Mouse (Mus musculus): ENCODE results near the gene Atf3. TPM values are rescaled to one million over a fixed set of nuclear protein-coding genes. Genes with fewer than 3 reads are reported as not detected.
A peak's percentile ranks its signal among the peaks of the same experiment; 100 is the strongest.

Atf3 gene
- polyA plus RNA-seq, 1 experiment from 2014 or later: 6.5 TPM

- DNase-seq (ENCODE audit: low spot score) (no peak), ATAC-seq (ENCODE audit: low FRiP score, low TSS enrichment) (no peak)
- Histone ChIP-seq H3K4me1 (replicated peaks; ENCODE audit: control insufficient read depth, insufficient read depth) (0 out of 2 replicates have a peak, but pooled peaks cover 3% of the 10 kb centered on the region), H3K36me3 (ENCODE audit: control insufficient read depth, insufficient read depth, low read length) (no peaks in the 10 kb centered on the region), H3K9ac (ENCODE audit: low read length) (no peak overlapping the region), H3K9me3 (ENCODE audit: control insufficient read depth, low read length) (no peaks in the 10 kb centered on the region), H3K4me3 (ENCODE audit: low read depth, low read length) (no peak overlapping the region), H3K4me2 (replicated peaks; ENCODE audit: low read depth) (no peak overlapping the region), H3K27me3 (ENCODE audit: control insufficient read depth, insufficient read depth, low read length) (no peaks in the 10 kb centered on the region), H3K27ac (replicated peaks) (no peak overlapping the region)
- TF ChIP-seq EP300 (optimal IDR thresholded peaks at IDR 0.05): no peak
- TF ChIP-seq CTCF (IDR thresholded peaks at IDR 0.05; ENCODE audit: low read depth): no peak
- 66% methylated on average over 8 of the region's 8 CpGs for WGBS
Observed at GRCm38 (mm10) chr1:191220588-191220987, 2.7 kb upstream of the Atf3 start.

- TF ChIP-seq EP300 (optimal IDR thresholded peaks at IDR 0.05) (no peak), CTCF (IDR thresholded peaks at IDR 0.05; ENCODE audit: low read depth) (no peak)
- no peak for DNase-seq (ENCODE audit: low spot score)
- no peaks in the 10 kb centered on the region for H3K9me3 ChIP-seq (ENCODE audit: control insufficient read depth, low read length)
- no peaks in the 10 kb centered on the region for H3K27me3 ChIP-seq (ENCODE audit: control insufficient read depth, insufficient read depth, low read length)
- ATAC-seq (ENCODE audit: low FRiP score, low TSS enrichment): no peak
- no peak overlapping the region for H3K27ac ChIP-seq (replicated peaks)
- no peak overlapping the region for H3K4me2 ChIP-seq (replicated peaks; ENCODE audit: low read depth)
- H3K9ac ChIP-seq (ENCODE audit: low read length): no peak overlapping the region
- no peak overlapping the region for H3K4me3 ChIP-seq (ENCODE audit: low read depth, low read length)
- H3K36me3 ChIP-seq (ENCODE audit: control insufficient read depth, insufficient read depth, low read length): no peaks in the 10 kb centered on the region
- 85% methylated on average over 1 of the region's 1 CpGs for WGBS
- H3K4me1 ChIP-seq (replicated peaks; ENCODE audit: control insufficient read depth, insufficient read depth): no peaks in the 10 kb centered on the region
Observed at GRCm38 (mm10) chr1:191219748-191220147, 1.9 kb upstream of the Atf3 start.

GRCm38 (mm10) chr1:191218583-191218982 lies 744 bp upstream of the Atf3 start:
- H3K9ac ChIP-seq (ENCODE audit: low read length): no peak overlapping the region
- no peaks in the 10 kb centered on the region for H3K4me1 ChIP-seq (replicated peaks; ENCODE audit: control insufficient read depth, insufficient read depth)
- H3K27me3 ChIP-seq (ENCODE audit: control insufficient read depth, insufficient read depth, low read length): no peaks in the 10 kb centered on the region
- H3K4me3 ChIP-seq (ENCODE audit: low read depth, low read length): no peak overlapping the region
- no peak overlapping the region for H3K4me2 ChIP-seq (replicated peaks; ENCODE audit: low read depth)
- no peak overlapping the region for H3K27ac ChIP-seq (replicated peaks)
- 59% methylated on average over 5 of the region's 5 CpGs for WGBS
- no peak for TF ChIP-seq EP300 (optimal IDR thresholded peaks at IDR 0.05)
- TF ChIP-seq CTCF (IDR thresholded peaks at IDR 0.05; ENCODE audit: low read depth): no peak
- DNase-seq (ENCODE audit: low spot score): no peak
- H3K9me3 ChIP-seq (ENCODE audit: control insufficient read depth, low read length): no peaks in the 10 kb centered on the region
- no peak for ATAC-seq (ENCODE audit: low FRiP score, low TSS enrichment)
- no peaks in the 10 kb centered on the region for H3K36me3 ChIP-seq (ENCODE audit: control insufficient read depth, insufficient read depth, low read length)

- Histone ChIP-seq H3K27me3 (ENCODE audit: control insufficient read depth, insufficient read depth, low read length) (no peaks in the 10 kb centered on the region), H3K4me2 (replicated peaks; ENCODE audit: low read depth) (peak overlapping the region; percentile 1), H3K36me3 (ENCODE audit: control insufficient read depth, insufficient read depth, low read length) (no peaks in the 10 kb centered on the region), H3K4me3 (ENCODE audit: low read depth, low read length) (no peak overlapping the region), H3K9ac (ENCODE audit: low read length) (no peak overlapping the region), H3K9me3 (ENCODE audit: control insufficient read depth, low read length) (no peaks in the 10 kb centered on the region), H3K27ac (replicated peaks) (no peak overlapping the region), H3K4me1 (replicated peaks; ENCODE audit: control insufficient read depth, insufficient read depth) (no peaks in the 10 kb centered on the region)
- WGBS: 19% methylated on average over 19 of the region's 19 CpGs
- DNase-seq (ENCODE audit: low spot score) (peak; percentile 50), ATAC-seq (ENCODE audit: low FRiP score, low TSS enrichment) (peak; percentile 80)
- TF ChIP-seq CTCF (IDR thresholded peaks at IDR 0.05; ENCODE audit: low read depth) (no peak), EP300 (optimal IDR thresholded peaks at IDR 0.05) (no peak)
Observed at GRCm38 (mm10) chr1:191215776-191216661, 1.8 kb downstream of the Atf3 start.

DNA sequence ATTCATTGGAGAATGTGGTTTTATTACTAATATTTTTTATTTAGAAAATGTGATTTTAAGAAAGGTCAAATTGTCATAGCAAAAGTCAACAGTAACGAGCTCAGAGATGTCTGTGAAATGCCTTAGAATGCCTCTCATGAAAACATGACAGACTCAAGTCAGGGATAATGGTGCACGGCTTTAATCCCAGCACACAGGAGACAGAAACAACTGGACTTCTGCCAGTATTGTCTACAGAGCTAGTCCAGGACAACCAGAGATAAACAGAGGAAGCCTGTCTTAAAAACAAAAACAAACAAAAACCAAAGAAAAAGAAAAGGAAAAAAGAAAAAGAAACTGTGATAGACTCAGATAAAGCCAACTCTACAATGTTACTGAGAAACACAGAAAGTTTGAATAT lies 6.7 kb downstream of the Atf3 start:
- WGBS: 43% methylated on average over 2 of the region's 2 CpGs
- Histone ChIP-seq H3K27me3 (ENCODE audit: control insufficient read depth, insufficient read depth, low read length) (no peaks in the 10 kb centered on the region), H3K27ac (replicated peaks) (no peak overlapping the region)

DNA sequence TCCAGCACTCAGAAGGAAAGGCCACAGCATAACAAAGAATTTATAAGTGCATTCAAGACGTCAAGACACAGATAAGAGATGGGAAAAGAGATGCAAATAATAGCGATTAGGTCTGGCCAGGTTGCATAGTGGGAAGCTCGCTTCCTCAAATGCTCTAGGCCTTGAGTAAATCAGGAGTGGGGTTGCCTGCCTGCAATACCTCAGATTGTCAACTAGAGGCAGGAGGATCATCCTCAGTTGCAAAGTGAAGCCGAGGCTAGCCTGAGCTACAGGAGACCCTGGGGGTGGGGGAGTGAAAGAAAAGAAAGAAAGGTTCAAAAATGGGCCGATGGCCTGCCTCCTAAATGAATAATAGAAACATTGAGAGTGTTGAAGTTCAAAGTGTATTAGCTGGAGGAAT lies 12.0 kb downstream of the Atf3 start:
- no peaks in the 10 kb centered on the region for H3K4me1 ChIP-seq (replicated peaks; ENCODE audit: control insufficient read depth, insufficient read depth)
- H3K27me3 ChIP-seq (ENCODE audit: control insufficient read depth, insufficient read depth, low read length): no peaks in the 10 kb centered on the region
- DNase-seq (ENCODE audit: low spot score) (no peak), ATAC-seq (ENCODE audit: low FRiP score, low TSS enrichment) (no peak)
- H3K4me3 ChIP-seq (ENCODE audit: low read depth, low read length): no peak overlapping the region
- peak; percentile 25 for TF ChIP-seq CTCF (IDR thresholded peaks at IDR 0.05; ENCODE audit: low read depth)
- TF ChIP-seq EP300 (optimal IDR thresholded peaks at IDR 0.05): no peak
- no peaks in the 10 kb centered on the region for H3K36me3 ChIP-seq (ENCODE audit: control insufficient read depth, insufficient read depth, low read length)
- no peak overlapping the region for H3K27ac ChIP-seq (replicated peaks)
- H3K9ac ChIP-seq (ENCODE audit: low read length): no peak overlapping the region
- 75% methylated on average over 5 of the region's 5 CpGs for WGBS
- H3K4me2 ChIP-seq (replicated peaks; ENCODE audit: low read depth): no peak overlapping the region
- no peaks in the 10 kb centered on the region for H3K9me3 ChIP-seq (ENCODE audit: control insufficient read depth, low read length)

More for the DNA sequence above, 6.7 kb downstream of the Atf3 start:
- no peaks in the 10 kb centered on the region for H3K36me3 ChIP-seq (ENCODE audit: control insufficient read depth, insufficient read depth, low read length)
- TF ChIP-seq EP300 (optimal IDR thresholded peaks at IDR 0.05) (no peak), CTCF (IDR thresholded peaks at IDR 0.05; ENCODE audit: low read depth) (no peak)
- no peak overlapping the region for H3K9ac ChIP-seq (ENCODE audit: low read length)
- no peak overlapping the region for H3K4me2 ChIP-seq (replicated peaks; ENCODE audit: low read depth)
- DNase-seq (ENCODE audit: low spot score): no peak
- no peak overlapping the region for H3K4me3 ChIP-seq (ENCODE audit: low read depth, low read length)
- no peaks in the 10 kb centered on the region for H3K9me3 ChIP-seq (ENCODE audit: control insufficient read depth, low read length)
- no peak for ATAC-seq (ENCODE audit: low FRiP score, low TSS enrichment)
- no peaks in the 10 kb centered on the region for H3K4me1 ChIP-seq (replicated peaks; ENCODE audit: control insufficient read depth, insufficient read depth)
